Mouse (Mus musculus): ENCODE data around the gene Gbf1. TPM values are rescaled to one million over a fixed set of nuclear protein-coding genes. Genes with fewer than 3 reads are reported as not detected.
A peak's percentile ranks its signal among the peaks of the same experiment; 100 is the strongest.

Gene Gbf1
- polyA plus RNA-seq, 1 experiment, result 142 TPM

- no peak for TF ChIP-seq CTCF (IDR thresholded peaks at IDR 0.05; ENCODE audit: control insufficient read depth, insufficient read depth, insufficient replicate concordance, low read depth, low read length)
- TF ChIP-seq POLR2A (IDR thresholded peaks at IDR 0.05; ENCODE audit: control insufficient read depth, low read depth, low read length), result no peak
- Histone ChIP-seq H3K4me3 (ENCODE audit: control insufficient read depth, low read depth, low read length) (peak overlapping the region; percentile 14), H3K4me1 (ENCODE audit: control insufficient read depth, insufficient read depth, low read length) (peaks cover 37% of the 10 kb centered on the region), H3K36me3 (ENCODE audit: control insufficient read depth, insufficient read depth, low read length) (no peaks in the 10 kb centered on the region), H3K27me3 (ENCODE audit: control insufficient read depth, insufficient read depth, low read length) (no peaks in the 10 kb centered on the region), H3K27ac (ENCODE audit: control insufficient read depth, insufficient read depth, low read depth, low read length) (no peak overlapping the region)
These were observed 157.5 kb downstream of the Gbf1 start for GRCm38 (mm10) chr19:46309651-46310305.

DNA sequence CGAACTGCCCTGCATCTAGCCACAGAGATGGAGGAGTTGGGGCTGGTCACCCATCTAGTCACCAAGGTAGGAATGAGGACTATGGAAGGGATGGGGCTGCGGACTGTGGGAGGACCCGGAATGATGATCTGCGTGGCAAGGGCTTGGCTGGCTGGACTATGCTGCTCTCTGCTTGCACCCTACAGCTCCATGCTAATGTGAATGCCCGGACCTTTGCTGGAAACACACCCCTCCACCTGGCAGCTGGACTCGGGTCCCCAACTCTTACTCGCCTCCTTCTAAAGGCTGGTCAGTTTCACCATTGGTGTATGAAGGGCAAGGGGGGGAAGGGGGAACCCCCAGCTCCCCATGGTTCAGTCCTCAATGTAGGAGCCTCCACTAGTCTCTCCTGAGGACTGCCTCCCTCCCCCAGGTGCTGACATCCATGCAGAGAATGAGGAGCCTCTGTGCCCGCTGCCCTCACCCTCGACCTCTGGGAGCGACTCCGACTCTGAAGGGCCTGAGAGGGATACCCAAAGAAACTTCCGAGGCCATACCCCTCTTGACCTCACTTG, 158.1 kb downstream of the Gbf1 start:
- H3K4me1 ChIP-seq (ENCODE audit: control insufficient read depth, insufficient read depth, low read length), result peaks cover 33% of the 10 kb centered on the region
- no peak overlapping the region for H3K4me3 ChIP-seq (ENCODE audit: control insufficient read depth, low read depth, low read length)
- H3K27ac ChIP-seq (ENCODE audit: control insufficient read depth, insufficient read depth, low read depth, low read length), result no peak overlapping the region
- TF ChIP-seq POLR2A (IDR thresholded peaks at IDR 0.05; ENCODE audit: control insufficient read depth, low read depth, low read length), result no peak
- no peak for TF ChIP-seq CTCF (IDR thresholded peaks at IDR 0.05; ENCODE audit: control insufficient read depth, insufficient read depth, insufficient replicate concordance, low read depth, low read length)
- H3K27me3 ChIP-seq (ENCODE audit: control insufficient read depth, insufficient read depth, low read length), result no peaks in the 10 kb centered on the region
- H3K36me3 ChIP-seq (ENCODE audit: control insufficient read depth, insufficient read depth, low read length), result no peaks in the 10 kb centered on the region

- Histone ChIP-seq H3K27me3 (ENCODE audit: control insufficient read depth, insufficient read depth, low read length) (no peaks in the 10 kb centered on the region), H3K36me3 (ENCODE audit: control insufficient read depth, insufficient read depth, low read length) (no peaks in the 10 kb centered on the region), H3K27ac (ENCODE audit: control insufficient read depth, insufficient read depth, low read depth, low read length) (no peak overlapping the region), H3K4me3 (ENCODE audit: control insufficient read depth, low read depth, low read length) (no peak overlapping the region), H3K4me1 (ENCODE audit: control insufficient read depth, insufficient read depth, low read length) (peaks cover 31% of the 10 kb centered on the region)
- TF ChIP-seq POLR2A (IDR thresholded peaks at IDR 0.05; ENCODE audit: control insufficient read depth, low read depth, low read length) (no peak), CTCF (IDR thresholded peaks at IDR 0.05; ENCODE audit: control insufficient read depth, insufficient read depth, insufficient replicate concordance, low read depth, low read length) (no peak)
These were observed 159.0 kb downstream of the Gbf1 start for GRCm38 (mm10) chr19:46311341-46311740.

- peaks cover 2% of the 10 kb centered on the region; the same call in 1 of the 2 replicates for H3K27me3 ChIP-seq (ENCODE audit: control insufficient read depth, insufficient read depth, low read length)
These were observed 160.3 kb downstream of the Gbf1 start for GRCm38 (mm10) chr19:46312566-46312965.

GRCm38 (mm10) chr19:46313116-46313515, 160.8 kb downstream of the Gbf1 start:
- Histone ChIP-seq H3K27me3 (ENCODE audit: control insufficient read depth, insufficient read depth, low read length) (peaks cover 3% of the 10 kb centered on the region; the same call in 1 of the 2 replicates), H3K27ac (ENCODE audit: control insufficient read depth, insufficient read depth, low read depth, low read length) (no peak overlapping the region), H3K4me1 (ENCODE audit: control insufficient read depth, insufficient read depth, low read length) (peaks cover 38% of the 10 kb centered on the region), H3K4me3 (ENCODE audit: control insufficient read depth, low read depth, low read length) (no peak overlapping the region), H3K36me3 (ENCODE audit: control insufficient read depth, insufficient read depth, low read length) (no peaks in the 10 kb centered on the region)
- TF ChIP-seq POLR2A (IDR thresholded peaks at IDR 0.05; ENCODE audit: control insufficient read depth, low read depth, low read length) (no peak), CTCF (IDR thresholded peaks at IDR 0.05; ENCODE audit: control insufficient read depth, insufficient read depth, insufficient replicate concordance, low read depth, low read length) (no peak)

More at GRCm38 (mm10) chr19:46312566-46312965, 160.3 kb downstream of the Gbf1 start:
- Histone ChIP-seq H3K4me1 (ENCODE audit: control insufficient read depth, insufficient read depth, low read length) (peaks cover 41% of the 10 kb centered on the region), H3K27ac (ENCODE audit: control insufficient read depth, insufficient read depth, low read depth, low read length) (no peak overlapping the region), H3K4me3 (ENCODE audit: control insufficient read depth, low read depth, low read length) (no peak overlapping the region), H3K36me3 (ENCODE audit: control insufficient read depth, insufficient read depth, low read length) (no peaks in the 10 kb centered on the region)
- TF ChIP-seq POLR2A (IDR thresholded peaks at IDR 0.05; ENCODE audit: control insufficient read depth, low read depth, low read length) (no peak), CTCF (IDR thresholded peaks at IDR 0.05; ENCODE audit: control insufficient read depth, insufficient read depth, insufficient replicate concordance, low read depth, low read length) (no peak)

DNA sequence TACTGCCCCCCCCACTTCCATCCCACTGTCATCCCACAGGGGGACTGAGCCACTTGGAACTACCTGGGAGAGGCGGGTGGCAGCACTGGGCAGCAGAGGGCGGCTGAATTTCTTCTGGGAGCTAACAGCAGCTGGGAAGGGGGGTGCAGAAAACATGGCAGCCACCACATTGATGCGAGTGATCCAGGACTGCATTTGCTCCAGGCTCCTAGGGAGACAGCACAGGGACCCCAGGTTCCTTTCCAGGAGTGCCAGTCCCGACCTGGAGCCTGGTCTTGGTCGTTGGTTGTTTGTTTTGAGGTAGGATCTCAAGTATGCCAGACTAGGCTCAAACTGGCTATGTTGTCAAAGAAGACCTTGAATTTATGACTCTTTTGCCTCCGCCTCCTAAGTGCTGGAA, 161.3 kb downstream of the Gbf1 start:
- peaks cover 36% of the 10 kb centered on the region for H3K4me1 ChIP-seq (ENCODE audit: control insufficient read depth, insufficient read depth, low read length)
- H3K4me3 ChIP-seq (ENCODE audit: control insufficient read depth, low read depth, low read length), result no peak overlapping the region
- no peak overlapping the region for H3K27ac ChIP-seq (ENCODE audit: control insufficient read depth, insufficient read depth, low read depth, low read length)
- TF ChIP-seq CTCF (IDR thresholded peaks at IDR 0.05; ENCODE audit: control insufficient read depth, insufficient read depth, insufficient replicate concordance, low read depth, low read length) (no peak), POLR2A (IDR thresholded peaks at IDR 0.05; ENCODE audit: control insufficient read depth, low read depth, low read length) (no peak)
- no peaks in the 10 kb centered on the region for H3K36me3 ChIP-seq (ENCODE audit: control insufficient read depth, insufficient read depth, low read length)
- H3K27me3 ChIP-seq (ENCODE audit: control insufficient read depth, insufficient read depth, low read length), result peaks cover 3% of the 10 kb centered on the region; the same call in 1 of the 2 replicates

DNA sequence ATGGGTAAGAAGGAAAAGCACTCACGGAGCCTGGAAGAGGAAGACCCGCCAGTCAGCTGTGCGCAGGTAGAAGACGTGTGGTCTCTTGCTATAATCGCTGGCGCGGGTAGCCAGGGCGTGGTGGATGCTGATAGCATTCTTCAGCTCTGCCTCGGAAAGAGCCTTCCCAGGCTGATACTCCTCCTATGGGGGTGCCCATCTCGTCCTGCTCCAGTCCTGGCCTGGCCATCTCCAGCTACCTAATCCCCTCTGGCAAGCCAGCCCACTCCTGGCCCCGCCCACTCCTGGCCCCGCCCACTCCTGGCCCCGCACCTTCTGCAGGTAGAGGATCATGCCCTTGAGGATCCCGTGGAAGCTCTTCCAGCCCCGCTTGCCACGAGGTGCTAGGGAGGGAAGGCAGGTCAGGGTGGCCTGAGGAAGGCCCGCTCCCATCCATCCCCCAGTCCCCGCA, 161.9 kb downstream of the Gbf1 start:
- H3K27me3 ChIP-seq (ENCODE audit: control insufficient read depth, insufficient read depth, low read length), result peaks cover 3% of the 10 kb centered on the region; the same call in 1 of the 2 replicates
- no peak overlapping the region for H3K4me3 ChIP-seq (ENCODE audit: control insufficient read depth, low read depth, low read length)
- H3K4me1 ChIP-seq (ENCODE audit: control insufficient read depth, insufficient read depth, low read length), result peaks cover 36% of the 10 kb centered on the region
- no peaks in the 10 kb centered on the region for H3K36me3 ChIP-seq (ENCODE audit: control insufficient read depth, insufficient read depth, low read length)
- no peak for TF ChIP-seq CTCF (IDR thresholded peaks at IDR 0.05; ENCODE audit: control insufficient read depth, insufficient read depth, insufficient replicate concordance, low read depth, low read length)
- no peak for TF ChIP-seq POLR2A (IDR thresholded peaks at IDR 0.05; ENCODE audit: control insufficient read depth, low read depth, low read length)
- no peak overlapping the region for H3K27ac ChIP-seq (ENCODE audit: control insufficient read depth, insufficient read depth, low read depth, low read length)

Data from testis, adult 2 months (tissue).